Mouse (Mus musculus) CD8-positive naive resting alpha-beta T cell, adult 57 days (primary cell): Measurements from ENCODE around the gene Arih2. TPM values are rescaled to one million over a fixed set of nuclear protein-coding genes. Genes with fewer than 3 reads are reported as not detected.

ENCODE experiments used
- total RNA-seq: library from RNA; stranded (reverse); gene quantifications from one replicate; pipeline ENCODE4 v1.2.4, GENCODE M21; 2023

The Arih2 gene
- 133 TPM for total RNA-seq

GRCm38 (mm10) chr9:108648611-108649560, at the start of gene Arih2:
Gene Arih2 (minus strand): TSS chr9:108649386.

GRCm38 (mm10) chr9:108689106-108689505, 39.9 kb upstream of the Arih2 start, which contains the start of gene Prkar2a:
Gene Prkar2a (plus strand): TSS chr9:108689314.

DNA sequence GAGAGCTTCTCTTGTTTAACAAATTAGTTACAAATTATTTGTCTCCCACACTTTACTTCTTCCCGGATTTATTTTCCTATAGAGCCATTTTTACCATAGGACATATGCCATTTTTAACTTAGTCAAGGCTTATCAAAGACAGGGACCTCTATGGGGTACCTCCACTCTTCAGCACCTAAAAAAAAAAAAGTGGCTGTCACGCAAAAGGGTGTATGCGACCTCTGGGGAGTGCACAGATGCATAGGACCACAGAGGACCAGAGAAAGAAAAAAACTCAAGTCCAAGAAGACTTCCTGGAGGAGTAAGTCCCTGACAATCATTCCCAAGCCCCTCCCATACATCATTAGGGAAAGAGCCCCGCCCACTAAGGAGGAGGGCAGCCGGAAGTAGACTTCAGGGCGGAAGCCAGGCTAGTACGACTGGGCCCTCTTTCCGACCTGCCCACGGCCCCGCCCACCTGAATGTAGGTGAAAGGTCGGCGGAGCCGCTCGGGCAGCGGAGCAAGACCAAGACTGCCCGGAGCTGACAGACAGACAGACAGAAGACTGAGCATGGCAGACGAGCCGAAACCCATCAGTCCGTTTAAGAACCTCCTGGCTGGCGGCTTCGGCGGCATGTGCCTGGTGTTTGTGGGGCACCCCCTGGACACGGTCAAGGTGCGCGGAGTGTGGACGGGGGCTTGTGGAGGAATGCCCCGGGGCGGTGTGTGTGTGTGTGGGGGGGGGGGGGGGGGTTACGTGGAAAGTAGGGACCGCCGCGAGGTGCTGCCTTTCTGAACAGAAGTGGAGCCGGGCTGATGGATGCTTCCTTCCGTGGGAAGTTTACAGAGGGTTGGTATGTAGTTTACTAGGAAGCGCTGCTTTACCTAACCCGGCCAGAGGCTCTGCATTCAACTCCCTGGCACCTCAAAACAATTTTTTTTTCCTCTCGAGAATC, 12.8 kb upstream of the Arih2 start, which contains the start of gene Slc25a20:
Slc25a20 (plus strand) TSS at position 412 of the 936 bp plus-strand sequence.

DNA sequence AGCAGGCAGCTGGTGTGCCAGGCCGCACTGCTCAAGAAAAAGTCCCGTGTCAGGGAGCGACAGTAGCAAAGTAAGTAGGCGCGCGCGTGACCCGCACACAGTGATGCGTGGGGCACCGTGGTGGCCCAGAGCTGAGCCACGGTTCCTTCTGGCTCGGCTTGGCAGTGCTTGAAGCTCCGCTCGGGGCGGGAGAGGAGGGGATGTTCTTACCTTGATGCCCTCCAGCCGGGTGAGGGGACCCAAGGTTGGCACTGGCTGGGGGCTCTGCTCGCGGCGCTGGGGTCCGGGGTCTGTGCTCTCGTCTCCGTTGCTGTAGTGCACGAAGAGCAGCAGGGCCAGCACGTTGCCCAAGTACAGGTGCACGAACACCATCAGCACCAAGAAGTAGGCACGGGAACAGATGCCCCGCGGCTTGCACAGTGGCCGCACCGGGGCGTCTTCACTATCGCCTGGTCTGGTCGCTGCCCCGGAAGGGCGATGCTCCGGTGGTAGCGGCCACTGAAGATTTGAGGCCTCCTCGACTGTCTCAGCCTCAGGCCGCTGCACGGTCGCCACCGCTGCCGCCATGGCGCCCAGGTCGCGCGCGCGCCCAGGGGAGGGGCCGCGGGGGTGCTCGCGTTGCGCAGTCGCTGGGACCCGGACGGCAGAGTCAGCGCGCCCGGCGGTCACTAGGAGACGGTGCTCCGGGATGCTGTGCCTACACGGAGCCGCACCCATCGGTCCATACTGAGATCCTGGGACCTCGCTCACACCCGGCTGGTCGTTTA, 52.0 kb downstream of the Arih2 start, which contains the start of gene P4htm:
P4htm (minus strand) TSS at position 670 of the 767 bp plus-strand sequence.

DNA sequence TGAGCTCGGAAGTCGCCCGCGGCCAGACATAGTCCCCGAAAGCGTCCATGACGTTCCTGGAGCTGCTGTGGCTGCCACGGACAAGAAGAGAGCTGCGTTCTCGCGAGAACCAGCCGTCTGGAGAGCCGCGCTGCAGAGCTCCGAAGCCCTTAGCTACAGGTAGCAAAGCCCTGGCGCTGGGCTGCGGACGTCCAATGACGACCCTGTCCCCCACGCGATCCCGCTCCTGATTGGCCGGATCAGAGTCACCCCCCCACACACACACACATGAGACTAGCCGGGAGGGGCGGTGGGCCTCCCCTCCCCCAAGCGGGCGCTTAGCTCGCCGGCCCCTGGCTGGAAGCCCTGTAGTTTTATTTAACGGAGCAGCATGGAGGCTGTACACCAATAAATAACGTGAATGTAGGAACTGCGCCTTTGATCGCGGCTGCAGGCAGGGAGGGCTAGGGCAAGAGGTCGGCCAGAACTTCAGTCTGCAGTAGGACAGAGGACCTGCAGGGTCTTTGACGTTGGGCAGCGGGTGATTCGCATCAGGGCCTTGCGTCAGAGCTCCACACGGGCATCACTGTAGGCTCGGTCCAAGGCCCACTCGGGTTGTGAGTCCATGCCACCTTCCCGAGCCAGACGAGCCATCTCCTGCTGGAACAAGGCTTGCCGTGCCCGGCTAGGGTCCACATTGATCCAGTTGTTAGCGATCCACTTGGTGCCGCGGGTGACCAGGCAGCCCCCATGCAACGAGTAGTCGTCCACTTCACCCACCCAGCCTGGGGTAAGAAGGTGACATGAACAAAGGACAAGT, 70.4 kb downstream of the Arih2 start, which contains the start of gene Wdr6:
Wdr6 (minus strand) TSS at position 195 of the 799 bp plus-strand sequence.

GRCm38 (mm10) chr9:108569381-108570206, 79.6 kb downstream of the Arih2 start, which contains the start of gene Dalrd3:
Gene Dalrd3 (plus strand): TSS chr9:108569886.

GRCm38 (mm10) chr9:108566815-108567776, 82.1 kb downstream of the Arih2 start, which contains the start of gene Ndufaf3:
Gene Ndufaf3 (minus strand): TSS chr9:108567434.

GRCm38 (mm10) chr9:108560227-108560841, 88.9 kb downstream of the Arih2 start, which contains the start of gene Impdh2:
Gene Impdh2 (plus strand): TSS chr9:108560286.

Other genes starting within 250 kb of the Arih2 start
- gene Ccdc36, start 220.9 kb downstream of the Arih2 start, total RNA-seq, result not detected
- not detected for gene BC048562, start 212.9 kb downstream of the Arih2 start, total RNA-seq
- gene Ccdc71, start 188.9 kb downstream of the Arih2 start, total RNA-seq, result 35.5 TPM
- 5.8 TPM for gene Klhdc8b, start 187.8 kb downstream of the Arih2 start, total RNA-seq
- 0.15 TPM for gene Lamb2, start 169.7 kb downstream of the Arih2 start, total RNA-seq
- 285 TPM for gene Usp19, start 158.8 kb downstream of the Arih2 start, total RNA-seq
- gene Qars, start 141.7 kb downstream of the Arih2 start, total RNA-seq, result 183 TPM
- 225 TPM for gene Qrich1, start 132.6 kb downstream of the Arih2 start, total RNA-seq
- gene Impdh2, start 89.1 kb downstream of the Arih2 start, total RNA-seq, result 196 TPM
- gene Ndufaf3, start 82.0 kb downstream of the Arih2 start, total RNA-seq, result 22.9 TPM
- 55.2 TPM for gene Dalrd3, start 79.5 kb downstream of the Arih2 start, total RNA-seq
- gene Wdr6, start 70.6 kb downstream of the Arih2 start, total RNA-seq, result 29.0 TPM
- gene P4htm, start 51.7 kb downstream of the Arih2 start, total RNA-seq, result 9.7 TPM
- 25.3 TPM for gene Slc25a20, start 12.7 kb upstream of the Arih2 start, total RNA-seq
- gene Prkar2a, start 39.9 kb upstream of the Arih2 start, total RNA-seq, result 10.3 TPM
- gene Ip6k2, start 134.4 kb upstream of the Arih2 start, total RNA-seq, result 100 TPM
- gene Nckipsd, start 159.0 kb upstream of the Arih2 start, total RNA-seq, result 9.4 TPM
- gene Celsr3, start 176.9 kb upstream of the Arih2 start, total RNA-seq, result not detected
- gene Slc26a6, start 203.9 kb upstream of the Arih2 start, total RNA-seq, result 27.2 TPM